Mouse (Mus musculus) 416B (cell line): ENCODE measurements at regions not wholly inside any gene's neighbourhood (a gene's known extent, or its start where the extent isn't known, plus 50 kb on each side); places are given as distances from the start of the nearest gene placed in this dataset.

ENCODE experiments used
- DNase-seq: peaks from one replicate; pipeline ENCODE4 v3.0.0; 2011; ENCODE audit warnings: low read depth

- no peak for DNase-seq
Measured at GRCm38 (mm10) chr11:24537721-24538120, 459.9 kb downstream of the Bcl11a start.

DNA sequence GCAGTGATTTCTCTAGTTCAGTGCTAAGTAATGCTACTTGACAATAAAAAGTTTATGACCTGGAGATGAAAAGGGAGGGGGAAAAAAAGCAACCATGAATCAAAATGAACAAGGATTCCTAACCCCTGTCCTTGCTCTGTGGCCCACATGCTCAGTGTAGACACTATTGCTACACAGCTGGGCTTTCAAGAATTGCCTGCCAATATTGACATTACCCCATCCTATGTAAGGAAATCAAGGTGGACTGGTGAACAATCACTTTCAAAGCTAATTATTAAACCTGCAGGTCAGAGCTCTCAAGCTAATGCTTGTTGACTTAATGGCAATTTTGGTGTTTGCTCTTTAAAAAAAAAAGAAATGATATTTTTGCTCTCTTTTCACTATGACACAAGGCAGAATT is 491.8 kb downstream of the Bcl11a start:
- no peak for DNase-seq

GRCm38 (mm10) chr11:24613529-24613928 is 535.7 kb downstream of the Bcl11a start:
- no peak for DNase-seq

- DNase-seq, result no peak
Measured at GRCm38 (mm10) chr11:24615436-24615835, 537.6 kb downstream of the Bcl11a start.

DNA sequence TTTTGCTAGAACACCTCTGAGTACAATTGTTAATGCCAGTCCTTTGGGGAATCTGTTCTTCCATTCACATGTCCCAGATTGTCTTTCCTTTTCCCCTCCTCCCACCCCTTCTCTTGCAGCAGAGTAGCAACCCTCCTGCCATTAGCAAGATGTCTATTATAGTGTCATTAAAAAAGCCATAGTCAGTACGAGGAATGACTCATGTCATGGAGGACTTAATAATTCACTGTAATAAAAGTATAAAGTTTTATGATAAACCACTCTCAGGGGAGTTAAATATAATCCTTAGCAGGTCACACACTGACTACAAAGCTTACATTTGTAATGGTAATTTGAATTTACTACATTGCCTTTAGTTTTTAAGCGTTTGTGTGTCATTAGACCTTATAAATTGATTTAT is 540.7 kb downstream of the Bcl11a start:
- DNase-seq, result no peak

DNA sequence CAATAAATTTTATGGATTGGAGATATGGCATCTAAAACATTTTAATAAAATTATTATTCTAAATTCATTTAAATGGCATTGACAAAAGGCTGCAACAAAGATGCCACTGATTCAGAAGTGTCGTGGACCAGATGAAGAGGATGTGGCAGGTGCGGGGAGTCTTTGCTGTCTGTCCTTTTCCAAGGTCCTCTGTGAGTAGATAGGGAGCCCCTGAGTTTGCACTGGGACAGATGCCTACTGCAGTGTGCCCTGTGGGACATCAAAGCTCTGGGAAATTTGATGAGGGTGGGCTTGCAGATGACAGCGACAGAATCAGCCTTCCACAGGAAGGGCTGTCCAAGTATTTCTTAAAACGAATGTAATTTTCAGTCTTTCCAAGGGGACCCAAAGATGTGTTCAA is 541.2 kb downstream of the Bcl11a start:
- DNase-seq, result no peak

DNA sequence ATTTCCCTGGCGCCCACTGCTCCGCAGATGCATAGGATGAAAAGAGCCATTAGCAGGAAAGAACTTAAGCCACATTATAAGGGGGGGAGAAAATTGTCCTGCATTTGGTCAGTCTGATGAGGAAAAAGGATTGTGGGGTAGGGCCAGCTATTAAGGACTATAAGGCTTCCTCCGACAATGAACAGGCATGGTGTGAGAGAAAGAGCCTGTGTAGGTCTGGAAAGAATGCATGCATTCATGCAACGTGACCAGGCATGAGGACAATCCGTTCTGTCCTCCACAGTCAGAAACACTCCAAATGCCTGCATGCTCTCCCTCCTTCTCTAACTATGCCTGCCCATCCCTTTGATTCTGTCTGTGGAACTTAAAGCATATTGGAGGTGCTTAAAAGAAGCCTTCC is 550.8 kb downstream of the Bcl11a start:
- no peak for DNase-seq

GRCm38 (mm10) chr11:24629431-24629830 is 551.6 kb downstream of the Bcl11a start:
- no peak for DNase-seq

DNA sequence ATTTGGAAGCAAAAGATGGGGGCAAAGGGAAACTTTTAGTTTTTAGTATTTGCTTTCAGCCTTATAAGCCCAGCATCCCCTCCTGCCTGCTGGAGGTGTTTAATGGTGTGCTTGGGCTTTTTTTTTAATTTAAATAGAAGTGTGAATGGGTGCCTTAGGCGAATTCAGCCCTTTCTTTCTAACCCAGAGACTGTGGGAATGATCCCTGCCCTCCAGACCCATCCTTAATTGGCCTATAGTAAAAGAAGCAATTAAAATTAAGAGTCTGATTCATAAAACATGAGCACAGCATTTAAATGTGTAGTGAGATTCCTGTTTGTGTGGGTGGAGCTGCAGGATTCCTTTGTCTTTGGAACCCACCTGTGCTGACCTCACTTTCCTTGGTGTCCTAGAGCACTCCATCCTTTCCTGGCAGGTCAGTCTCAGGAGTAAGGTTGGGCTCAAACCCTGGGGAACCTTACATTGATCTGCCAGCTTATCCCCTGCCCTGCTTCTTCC is 552.6 kb downstream of the Bcl11a start:
- DNase-seq, result no peak

GRCm38 (mm10) chr11:24631651-24632050 is 553.8 kb downstream of the Bcl11a start:
- DNase-seq, result no peak

DNA sequence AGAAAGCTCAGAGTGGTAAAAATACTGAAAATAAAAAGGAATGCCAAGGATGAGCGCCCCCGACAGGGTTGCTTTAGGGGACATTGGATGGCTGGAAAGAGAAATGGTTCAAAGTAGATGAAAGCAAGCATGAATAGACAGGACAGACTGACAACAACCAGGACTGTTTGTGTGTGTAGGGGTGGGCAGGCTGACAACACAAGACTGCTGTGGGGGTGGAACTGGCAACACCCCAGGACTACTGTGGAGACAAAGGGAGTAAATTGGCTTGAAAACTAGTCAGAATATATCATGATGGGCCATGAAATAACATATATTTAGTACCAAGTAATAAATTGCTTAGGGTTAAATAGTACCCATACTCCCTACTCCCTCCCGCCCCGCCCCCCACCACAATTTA is 558.9 kb downstream of the Bcl11a start:
- DNase-seq, result no peak

- DNase-seq, result no peak
Measured at GRCm38 (mm10) chr11:24643439-24644109, 565.7 kb downstream of the Bcl11a start.

- DNase-seq, result no peak
Measured at GRCm38 (mm10) chr11:24652852-24653251, 575.0 kb downstream of the Bcl11a start.

DNA sequence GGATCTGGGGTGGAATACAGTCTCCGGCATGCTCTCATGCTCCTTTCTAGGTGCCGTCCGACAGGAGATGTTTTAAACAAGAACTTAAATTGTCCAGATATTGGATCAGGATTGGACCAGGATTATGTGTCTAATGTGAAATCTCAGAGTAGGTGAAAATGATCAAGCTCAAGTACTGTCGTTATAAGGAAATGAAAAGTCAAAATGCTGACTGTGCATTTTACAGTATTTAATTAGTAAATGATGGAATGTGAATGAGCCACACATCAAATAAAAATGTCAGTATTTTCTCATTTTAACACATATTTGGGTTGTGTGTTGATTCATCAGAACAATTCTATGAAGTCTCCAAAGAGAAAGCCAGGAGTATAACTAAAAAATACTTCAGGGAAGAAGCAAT is 586.2 kb downstream of the Bcl11a start:
- DNase-seq, result no peak

GRCm38 (mm10) chr11:24665310-24665709 is 587.5 kb downstream of the Bcl11a start:
- no peak for DNase-seq

DNA sequence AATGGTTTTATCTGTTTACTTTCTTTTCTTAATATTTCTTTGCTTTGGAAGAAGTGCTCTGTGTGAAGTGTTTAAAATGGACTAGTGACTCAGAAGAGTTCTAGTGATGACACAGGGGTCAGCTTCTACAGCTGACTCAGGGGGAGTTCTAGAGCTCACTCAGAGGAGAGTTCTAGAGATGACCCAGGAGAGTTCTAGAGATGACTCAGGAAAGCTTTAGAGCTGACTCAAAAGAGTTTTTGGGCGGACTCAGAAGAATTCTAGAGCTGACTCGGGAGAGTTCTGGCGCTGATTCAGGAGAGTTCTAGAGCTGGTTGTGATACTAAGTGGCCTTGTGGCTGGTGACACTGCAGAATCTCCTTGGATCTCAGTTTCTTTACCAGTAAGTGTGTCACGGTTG is 593.8 kb downstream of the Bcl11a start:
- DNase-seq, result no peak

GRCm38 (mm10) chr11:24673248-24674207 is 595.7 kb downstream of the Bcl11a start:
- DNase-seq, result no peak

DNA sequence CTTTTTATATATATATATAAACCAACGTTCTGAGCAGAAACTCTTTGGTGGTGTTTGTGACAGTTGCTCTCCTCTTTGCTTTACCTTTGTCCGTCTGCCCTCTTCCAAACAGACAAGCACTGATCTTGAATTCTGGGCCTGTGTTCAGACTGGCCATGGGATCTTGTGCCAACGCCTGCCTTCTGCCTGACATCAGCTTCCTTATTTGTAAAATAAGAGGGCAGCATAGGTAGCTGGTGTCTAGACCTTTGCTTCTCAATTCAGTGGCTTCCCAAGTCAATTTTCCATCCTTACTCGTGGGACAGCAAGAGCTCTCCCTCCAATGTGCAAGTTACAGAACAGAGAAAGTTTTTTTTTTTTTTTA is 596.3 kb downstream of the Bcl11a start:
- DNase-seq, result no peak

GRCm38 (mm10) chr11:24677016-24677415 is 599.2 kb downstream of the Bcl11a start:
- no peak for DNase-seq

GRCm38 (mm10) chr11:24679581-24679980 is 601.7 kb downstream of the Bcl11a start:
- no peak for DNase-seq

DNA sequence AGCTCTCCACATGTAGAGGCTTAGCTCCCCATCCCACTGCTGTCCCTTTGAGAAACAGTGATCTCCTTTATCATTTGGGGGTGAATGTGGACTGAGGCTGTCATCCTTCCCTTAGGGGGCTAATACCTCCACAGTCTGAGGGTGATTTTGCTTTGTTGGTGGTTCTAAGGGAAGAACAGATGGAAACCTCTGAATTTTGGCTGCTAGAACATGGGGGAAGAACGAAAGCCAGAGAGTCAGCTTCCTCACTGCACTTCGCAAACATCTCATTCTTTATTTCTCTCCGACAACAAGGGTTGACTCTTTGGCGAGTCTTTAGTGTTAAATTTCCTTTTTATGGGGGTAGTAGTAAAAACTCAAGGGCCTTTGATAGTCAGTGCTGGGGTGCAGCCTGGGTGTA is 604.6 kb downstream of the Bcl11a start:
- DNase-seq, result no peak

DNA sequence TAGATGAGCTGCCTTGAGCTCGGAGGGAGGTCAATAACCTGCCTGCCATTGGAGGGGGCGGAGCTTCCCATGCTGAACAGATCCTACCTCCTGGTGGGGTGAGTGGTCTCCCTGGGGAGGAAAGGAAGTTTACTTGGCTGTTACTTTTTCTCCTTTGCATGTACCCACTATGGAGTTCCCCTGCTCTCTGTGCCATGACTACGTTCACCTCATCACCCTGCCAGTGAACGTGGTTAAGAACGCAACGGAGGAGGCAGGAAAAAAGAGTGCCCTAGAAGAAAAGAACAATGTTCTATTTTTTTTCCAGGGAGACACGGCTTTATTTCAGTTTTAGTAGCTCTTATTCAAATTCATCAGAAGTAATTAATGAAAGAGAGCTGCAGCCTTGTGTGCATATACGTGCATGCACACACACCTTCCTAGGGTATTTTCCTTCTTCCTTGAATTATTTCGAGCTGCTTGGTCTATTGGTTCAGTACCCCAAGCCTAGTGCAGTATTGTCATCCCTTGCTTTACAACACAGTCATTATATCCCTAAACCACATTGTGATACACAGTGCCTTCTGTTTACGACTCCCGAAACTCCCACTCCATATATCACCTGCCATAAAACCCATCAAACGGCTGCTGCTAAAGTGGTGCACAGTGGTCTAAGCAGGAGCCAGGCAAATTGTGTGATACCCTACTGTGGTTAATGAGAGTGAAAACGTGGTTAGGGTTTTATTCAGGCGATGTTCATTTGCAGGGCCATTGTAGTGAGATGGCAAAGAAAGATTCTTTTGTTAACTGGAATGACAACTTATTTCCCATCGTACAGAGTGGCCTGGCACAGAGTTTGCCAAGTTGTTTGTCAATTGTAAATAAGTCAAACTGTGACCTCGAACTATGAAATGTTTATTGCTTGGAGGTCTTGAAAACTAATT is 608.0 kb downstream of the Bcl11a start:
- no peak for DNase-seq
